Mouse (Mus musculus) cerebellum, adult 11-12 months (tissue): ENCODE data around the gene Ccdc189.
"Not testable (repeated sequence)": the region's sequence is repeated elsewhere in the genome, so short reads cannot be mapped to it uniquely, and the experiment has no call there.

Experiments used
- DNase-seq: peaks from one replicate; pipeline ENCODE4 v3.0.0; 2022

Gene Ccdc189

GRCm38 (mm10) chr7:127588011-127588871 is at the start of gene Ccdc189, which contains the start of gene Rnf40:
Gene Ccdc189, minus strand, starts transcription at chr7:127588595.
Gene Rnf40, plus strand, starts transcription at chr7:127588767.
- peak; percentile 92 for DNase-seq

- peak; percentile 78 for DNase-seq
These were observed 48.6 kb upstream of the Ccdc189 start for GRCm38 (mm10) chr7:127636963-127637362.

GRCm38 (mm10) chr7:127631416-127631815 is 43.0 kb upstream of the Ccdc189 start:
- DNase-seq = no peak

GRCm38 (mm10) chr7:127628646-127629045 is 40.3 kb upstream of the Ccdc189 start:
- no peak for DNase-seq

- DNase-seq = no peak
These were observed 38.1 kb upstream of the Ccdc189 start for GRCm38 (mm10) chr7:127626471-127626870.

- DNase-seq = no peak
These were observed 37.6 kb upstream of the Ccdc189 start for GRCm38 (mm10) chr7:127626039-127626438.

- DNase-seq = not testable (repeated sequence)
These were observed 30.0 kb upstream of the Ccdc189 start for GRCm38 (mm10) chr7:127618402-127618801.

GRCm38 (mm10) chr7:127617962-127618361 is 29.6 kb upstream of the Ccdc189 start:
- no peak for DNase-seq

- DNase-seq = no peak
These were observed 28.5 kb upstream of the Ccdc189 start for GRCm38 (mm10) chr7:127616881-127617280.

- no peak for DNase-seq
These were observed 27.9 kb upstream of the Ccdc189 start for GRCm38 (mm10) chr7:127616336-127616735.

- peak; percentile 72 for DNase-seq
These were observed 26.8 kb upstream of the Ccdc189 start, which contains the start of gene Zfp629 for GRCm38 (mm10) chr7:127614891-127615843. Gene Zfp629, minus strand, starts transcription at chr7:127615797.

GRCm38 (mm10) chr7:127614511-127614890 is 26.1 kb upstream of the Ccdc189 start:
- no peak for DNase-seq

- DNase-seq = no peak
These were observed 25.7 kb upstream of the Ccdc189 start for GRCm38 (mm10) chr7:127614091-127614490.

GRCm38 (mm10) chr7:127613501-127613900 is 25.1 kb upstream of the Ccdc189 start:
- no peak for DNase-seq

- no peak for DNase-seq
These were observed 23.2 kb upstream of the Ccdc189 start for GRCm38 (mm10) chr7:127611561-127611960.

GRCm38 (mm10) chr7:127611011-127611410 is 22.6 kb upstream of the Ccdc189 start:
- no peak for DNase-seq

- DNase-seq = no peak
These were observed 18.8 kb upstream of the Ccdc189 start for GRCm38 (mm10) chr7:127607150-127607549.

- no peak for DNase-seq
These were observed 15.9 kb upstream of the Ccdc189 start for GRCm38 (mm10) chr7:127604256-127604655.

- DNase-seq = no peak
These were observed 14.5 kb upstream of the Ccdc189 start for GRCm38 (mm10) chr7:127602903-127603302.

- no peak for DNase-seq
These were observed 13.3 kb upstream of the Ccdc189 start for GRCm38 (mm10) chr7:127601735-127602134.

- no peak for DNase-seq
These were observed 12.2 kb upstream of the Ccdc189 start for GRCm38 (mm10) chr7:127600612-127601011.

- DNase-seq = no peak
These were observed 8.4 kb upstream of the Ccdc189 start for GRCm38 (mm10) chr7:127596747-127597146.

- no peak for DNase-seq
These were observed 4.2 kb upstream of the Ccdc189 start for GRCm38 (mm10) chr7:127592575-127592974.
